Mouse (Mus musculus): Measurements from ENCODE around the gene Trmt5.

Gene Trmt5

GRCm38 (mm10) chr12:73286287-73287092, at the start of gene Trmt5, which contains the start of gene Slc38a6:
Gene Trmt5 (minus strand): TSS chr12:73286710.
Gene Slc38a6 (plus strand): TSS chr12:73286779.
- peak; percentile 92 for DNase-seq (ENCODE audit: low spot score)

GRCm38 (mm10) chr12:73334051-73334551, 47.6 kb upstream of the Trmt5 start:
- no peak for DNase-seq (ENCODE audit: low spot score)

- DNase-seq (ENCODE audit: low spot score): no peak
These were observed 46.2 kb upstream of the Trmt5 start for GRCm38 (mm10) chr12:73332701-73333100.

GRCm38 (mm10) chr12:73330236-73330635, 43.7 kb upstream of the Trmt5 start:
- no peak for DNase-seq (ENCODE audit: low spot score)

GRCm38 (mm10) chr12:73328448-73329167, 42.1 kb upstream of the Trmt5 start:
- DNase-seq (ENCODE audit: low spot score): no peak

- no peak for DNase-seq (ENCODE audit: low spot score)
These were observed 40.9 kb upstream of the Trmt5 start for GRCm38 (mm10) chr12:73327381-73327780.

GRCm38 (mm10) chr12:73325617-73326016, 39.1 kb upstream of the Trmt5 start:
- peak; percentile 24 for DNase-seq (ENCODE audit: low spot score)

GRCm38 (mm10) chr12:73325181-73325580, 38.7 kb upstream of the Trmt5 start:
- DNase-seq (ENCODE audit: low spot score): no peak

GRCm38 (mm10) chr12:73324742-73325141, 38.2 kb upstream of the Trmt5 start:
- peak; percentile 46 for DNase-seq (ENCODE audit: low spot score)

GRCm38 (mm10) chr12:73324180-73324586, 37.7 kb upstream of the Trmt5 start:
- DNase-seq (ENCODE audit: low spot score): no peak

- DNase-seq (ENCODE audit: low spot score): no peak
These were observed 31.5 kb upstream of the Trmt5 start for GRCm38 (mm10) chr12:73317706-73318686.

GRCm38 (mm10) chr12:73308711-73309110, 22.2 kb upstream of the Trmt5 start:
- no peak for DNase-seq (ENCODE audit: low spot score)

- DNase-seq (ENCODE audit: low spot score): no peak
These were observed 21.2 kb upstream of the Trmt5 start for GRCm38 (mm10) chr12:73307750-73308149.

GRCm38 (mm10) chr12:73304636-73305035, 18.1 kb upstream of the Trmt5 start:
- no peak for DNase-seq (ENCODE audit: low spot score)

- DNase-seq (ENCODE audit: low spot score): no peak
These were observed 14.0 kb upstream of the Trmt5 start for GRCm38 (mm10) chr12:73300531-73300930.

- no peak for DNase-seq (ENCODE audit: low spot score)
These were observed 12.1 kb upstream of the Trmt5 start for GRCm38 (mm10) chr12:73298621-73299020.

- no peak for DNase-seq (ENCODE audit: low spot score)
These were observed 9.1 kb upstream of the Trmt5 start for GRCm38 (mm10) chr12:73295505-73296140.

- DNase-seq (ENCODE audit: low spot score): peak; percentile 23
These were observed 8.4 kb upstream of the Trmt5 start for GRCm38 (mm10) chr12:73294884-73295283.

GRCm38 (mm10) chr12:73288626-73289025, 2.1 kb upstream of the Trmt5 start:
- no peak for DNase-seq (ENCODE audit: low spot score)

- DNase-seq (ENCODE audit: low spot score): peak; percentile 23
These were observed 1.1 kb upstream of the Trmt5 start for GRCm38 (mm10) chr12:73287609-73288008.

GRCm38 (mm10) chr12:73274921-73275320, 11.6 kb downstream of the Trmt5 start:
- DNase-seq (ENCODE audit: low spot score): no peak
